Mouse (Mus musculus) cerebellum, adult 11 months (tissue): Measurements from ENCODE around the gene Crtc3.

Experiments
- DNase-seq: peaks from one replicate; pipeline ENCODE4 v3.0.0; 2022

Gene Crtc3

DNA sequence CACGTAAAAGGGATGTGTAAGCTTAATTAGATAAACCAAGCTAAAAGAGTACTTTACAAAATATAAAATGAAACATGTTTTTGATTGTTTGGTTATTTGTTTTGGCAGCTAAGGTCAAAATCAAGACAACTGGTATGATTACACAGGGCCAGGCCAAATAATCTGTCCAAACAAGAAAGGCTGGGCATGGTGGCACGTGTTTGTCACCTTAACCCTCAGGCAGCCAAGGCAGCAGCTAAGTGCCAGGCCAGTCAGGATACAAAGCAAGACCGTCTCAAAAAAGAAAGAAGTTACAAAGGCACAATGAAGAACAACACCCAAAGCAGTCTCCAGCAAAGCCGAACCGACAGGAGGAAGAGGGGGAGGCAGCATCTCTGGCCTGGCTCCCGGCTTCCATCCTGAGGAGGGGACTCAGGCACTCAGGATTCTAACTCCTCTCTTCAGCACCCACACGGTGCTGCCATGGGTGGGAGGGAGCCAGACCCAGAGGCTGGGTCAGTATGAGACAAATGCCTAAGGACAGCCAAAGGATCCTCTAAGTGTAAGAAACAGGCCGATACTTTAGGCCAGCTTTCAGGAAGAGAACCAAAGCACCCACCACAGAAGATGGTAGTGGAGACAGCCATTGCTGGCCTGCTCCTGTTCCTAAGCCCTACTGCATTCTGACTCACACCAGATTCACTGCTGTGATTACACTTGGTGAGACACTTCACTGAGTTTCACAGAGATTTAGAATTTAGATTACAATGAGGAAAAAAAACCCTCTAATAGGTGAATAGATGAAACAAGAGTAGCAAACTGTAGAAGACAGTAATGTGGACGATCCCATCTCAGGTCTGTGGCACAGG lies 51.5 kb downstream of the Crtc3 start:
- no peak for DNase-seq

DNA sequence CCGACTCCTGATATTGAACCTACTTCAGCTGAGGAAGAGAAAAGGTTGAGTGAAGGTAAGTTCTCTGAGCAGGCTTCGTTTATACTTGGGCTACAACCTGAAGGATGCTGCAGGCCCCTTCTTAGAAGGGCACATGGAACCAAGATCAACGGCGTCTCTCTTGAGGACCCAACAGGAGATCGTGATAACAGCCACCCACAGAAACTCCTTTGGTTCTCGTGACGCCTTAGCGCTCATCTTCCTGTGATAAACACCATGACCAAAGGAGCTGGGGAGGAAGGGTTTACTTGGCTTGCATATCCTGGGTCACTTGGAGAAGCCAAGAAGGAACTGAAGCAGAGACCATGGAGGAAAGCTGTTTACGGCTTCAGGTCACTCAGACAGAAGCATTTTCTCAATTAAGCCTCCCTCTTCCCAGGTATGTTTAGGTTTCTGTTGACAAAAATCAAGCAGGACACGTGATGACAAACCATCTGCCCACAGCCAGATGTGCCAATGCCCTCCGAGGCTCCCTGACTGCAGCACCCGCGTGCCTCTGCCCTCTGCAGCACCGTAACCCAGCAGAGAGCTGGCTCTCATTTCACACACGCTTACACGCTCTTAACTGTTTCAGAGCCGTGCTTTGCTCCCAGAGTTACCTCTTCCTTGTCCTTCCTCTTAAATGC lies 52.3 kb downstream of the Crtc3 start:
- no peak for DNase-seq

DNA sequence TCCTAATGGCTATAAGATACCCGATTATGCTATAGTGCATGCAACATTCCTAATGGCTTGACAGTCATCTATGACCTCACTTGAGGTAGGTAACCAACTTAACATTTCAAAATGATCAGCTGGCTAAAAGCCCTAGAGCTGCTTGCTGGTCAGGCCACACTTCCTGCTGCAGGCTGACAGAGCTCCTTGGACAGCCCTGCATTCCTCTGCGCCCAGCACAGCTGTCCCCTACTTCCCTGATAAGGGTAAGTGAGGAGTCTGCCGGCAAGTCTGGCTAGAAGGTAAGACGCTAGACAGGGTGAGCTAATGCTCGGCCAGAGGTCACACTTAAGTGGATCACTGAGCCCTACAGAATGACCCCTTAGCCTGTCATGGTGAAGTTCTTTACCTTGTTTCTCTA lies 52.8 kb downstream of the Crtc3 start:
- no peak for DNase-seq

DNA sequence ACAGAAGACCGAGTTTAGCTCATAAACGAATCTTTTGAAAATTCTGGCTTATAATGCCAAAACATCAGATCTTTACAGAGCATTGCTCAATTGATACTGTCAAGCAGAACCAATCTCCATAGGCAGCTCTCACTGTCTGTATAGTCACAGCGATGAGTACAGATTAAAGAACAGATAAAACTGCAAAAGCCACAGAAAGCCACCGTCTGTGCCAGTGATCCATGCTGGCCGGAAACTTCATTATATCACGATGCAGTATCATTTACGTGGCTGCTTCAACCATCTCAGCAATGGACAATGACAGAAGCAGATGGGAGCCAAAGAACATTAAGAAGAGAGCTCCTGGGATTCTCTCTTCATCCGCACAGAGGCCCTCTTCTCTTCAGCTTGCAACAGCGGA lies 53.9 kb downstream of the Crtc3 start:
- no peak for DNase-seq

DNA sequence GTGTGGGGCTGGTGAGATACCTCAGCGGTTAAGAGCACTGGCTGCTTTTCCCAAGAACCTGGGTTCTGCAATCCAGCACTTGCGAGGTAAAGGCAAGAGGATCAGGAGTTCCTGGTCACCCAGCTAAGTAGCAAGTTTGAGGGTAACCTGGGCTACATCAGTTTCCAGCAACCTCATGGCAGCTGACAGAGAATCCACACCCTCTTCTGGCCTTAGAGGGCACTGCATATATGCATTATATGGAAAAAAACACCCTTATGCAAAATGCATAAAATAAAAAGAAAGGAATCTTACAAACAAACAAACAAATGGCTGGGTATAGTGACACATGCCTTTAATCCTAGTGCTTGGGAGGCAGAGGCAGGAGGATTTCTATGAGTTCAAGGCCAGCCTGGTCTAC lies 55.0 kb downstream of the Crtc3 start:
- DNase-seq = no peak

DNA sequence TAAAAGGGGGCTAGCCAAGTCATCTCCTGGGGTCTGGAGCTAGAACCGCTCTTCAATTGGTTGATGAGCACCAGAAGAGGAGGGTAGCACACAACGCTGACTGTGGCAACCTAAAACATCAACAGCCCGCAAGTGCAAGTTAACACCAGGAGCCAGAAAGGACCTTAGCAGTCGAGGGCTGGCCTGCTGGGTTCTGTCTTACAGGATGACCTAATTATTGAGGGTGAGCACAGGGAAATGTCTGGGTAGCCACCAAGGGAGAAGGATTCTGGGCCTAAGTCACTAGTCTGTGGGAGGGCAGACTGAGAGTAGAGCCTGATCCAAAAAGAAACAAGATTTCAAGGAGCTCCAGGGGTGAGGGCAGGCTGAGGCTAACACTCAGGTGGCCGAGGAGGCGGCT lies 56.7 kb downstream of the Crtc3 start:
- no peak for DNase-seq

DNA sequence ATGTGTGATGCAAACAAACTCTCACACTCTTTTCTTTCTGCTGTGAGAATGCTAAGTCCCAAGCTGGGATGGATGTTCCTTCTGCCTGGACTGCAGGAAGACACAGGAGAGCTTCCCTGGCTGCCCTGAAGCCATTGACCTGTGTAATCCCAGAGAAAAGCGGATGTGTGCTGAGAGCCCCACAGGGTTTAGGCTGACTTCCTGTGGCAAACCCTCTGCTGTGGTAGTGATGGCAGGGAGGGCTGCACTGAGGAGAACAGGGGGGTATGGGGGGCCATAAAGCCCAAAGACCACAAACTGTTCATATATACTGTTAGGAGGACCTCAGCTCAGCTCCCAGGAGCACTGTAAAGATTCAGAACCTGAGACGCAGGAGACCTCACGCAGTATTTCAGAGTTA lies 57.3 kb downstream of the Crtc3 start:
- no peak for DNase-seq

DNA sequence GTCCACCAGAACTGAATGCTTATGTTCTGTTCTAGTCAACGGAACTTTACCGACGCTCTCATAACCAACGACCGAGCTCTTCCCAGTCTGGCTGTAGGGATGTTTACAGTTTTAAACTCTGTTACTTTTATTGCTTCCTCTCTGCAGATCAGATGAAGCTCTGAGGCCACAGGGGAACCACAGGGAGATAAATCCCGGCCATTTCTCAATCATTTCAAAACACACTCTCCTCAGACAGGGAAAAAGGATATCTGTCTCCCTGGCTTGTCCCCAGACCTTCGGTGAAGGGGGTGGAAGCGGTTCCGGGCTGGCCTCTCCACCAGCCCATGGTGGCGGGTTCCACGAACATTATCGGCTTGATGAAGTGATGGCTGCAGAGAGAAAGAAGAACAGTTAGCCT lies 59.3 kb downstream of the Crtc3 start:
- no peak for DNase-seq

DNA sequence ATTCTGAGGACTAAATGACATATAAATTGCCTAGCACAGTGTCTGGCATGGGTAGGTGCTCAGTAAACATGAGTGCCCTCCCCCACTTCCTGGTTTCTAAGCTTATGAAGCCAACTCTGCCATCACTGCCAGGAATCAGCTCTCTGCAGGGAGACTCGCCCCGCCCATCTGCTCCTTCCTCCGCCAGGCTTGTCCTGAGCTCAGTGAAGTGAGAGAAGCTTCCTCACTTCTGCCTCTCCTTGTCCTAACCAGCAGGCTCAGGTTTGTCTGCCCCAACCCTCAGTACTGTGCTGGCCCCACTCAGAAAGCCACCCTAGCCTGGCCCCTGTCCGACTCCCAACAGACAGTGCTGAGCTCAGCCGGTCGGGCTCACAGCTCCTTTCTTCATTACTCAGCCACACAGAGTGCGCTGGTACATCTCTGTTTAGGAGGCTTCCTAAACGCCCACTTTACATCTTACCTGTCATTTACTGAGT lies 59.9 kb downstream of the Crtc3 start:
- peak; percentile 88 for DNase-seq

DNA sequence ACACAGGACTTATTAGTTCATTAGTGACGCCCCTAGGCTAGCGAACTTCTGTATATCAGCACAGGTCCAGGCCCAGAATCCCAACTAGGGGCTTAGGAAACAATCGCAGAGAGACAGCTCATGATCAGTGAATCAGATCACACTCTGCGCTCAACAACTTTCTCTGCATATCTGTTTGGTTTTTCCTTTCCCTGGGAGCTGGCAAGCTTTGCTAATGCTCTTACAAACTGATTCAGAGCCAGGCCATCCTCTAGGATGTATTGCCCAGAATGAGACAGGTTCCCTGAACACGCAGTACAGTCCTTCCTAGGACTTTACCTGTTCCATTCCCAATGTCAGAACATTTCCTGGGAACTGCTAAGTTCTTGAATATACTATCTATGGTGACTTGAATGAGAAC lies 61.7 kb downstream of the Crtc3 start:
- no peak for DNase-seq

DNA sequence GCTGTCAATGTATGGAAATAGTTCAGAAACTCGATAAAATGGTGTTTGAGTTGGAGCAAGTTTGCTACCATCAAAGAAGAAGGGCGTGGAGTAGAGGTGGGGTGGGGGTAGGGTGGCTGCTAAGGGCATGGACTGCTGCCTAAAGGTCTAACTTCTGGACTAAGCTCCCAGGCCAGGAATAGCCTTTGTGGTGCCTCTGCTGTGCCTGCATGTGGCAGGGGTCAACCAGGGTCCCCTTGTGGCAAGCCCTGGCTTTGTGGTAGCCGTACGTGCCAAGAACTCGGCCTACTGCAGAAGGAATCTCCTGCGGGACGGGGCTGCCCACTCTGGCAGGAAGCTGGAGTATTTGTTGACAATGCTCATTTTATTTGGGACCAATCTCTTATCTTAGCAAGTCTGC lies 62.8 kb downstream of the Crtc3 start:
- no peak for DNase-seq

DNA sequence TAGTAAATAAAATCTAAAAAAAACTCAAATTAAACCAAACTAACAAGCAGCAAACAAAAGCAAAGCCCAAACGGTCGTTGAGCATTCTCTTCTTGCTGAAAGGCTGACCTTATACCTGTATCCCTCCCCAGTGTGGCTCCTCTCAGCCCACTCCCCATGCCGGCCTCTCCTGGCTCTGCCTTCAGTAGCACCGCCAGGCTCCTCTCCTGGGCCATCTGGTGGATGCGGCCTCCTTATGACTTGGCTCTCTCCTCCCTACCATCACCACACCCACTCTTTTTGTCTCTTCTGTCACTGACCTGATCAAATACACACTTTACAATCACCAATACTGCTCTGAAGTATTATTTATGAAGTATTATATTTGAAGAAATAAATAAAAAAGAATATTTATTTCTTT lies 65.4 kb downstream of the Crtc3 start:
- peak; percentile 68 for DNase-seq

DNA sequence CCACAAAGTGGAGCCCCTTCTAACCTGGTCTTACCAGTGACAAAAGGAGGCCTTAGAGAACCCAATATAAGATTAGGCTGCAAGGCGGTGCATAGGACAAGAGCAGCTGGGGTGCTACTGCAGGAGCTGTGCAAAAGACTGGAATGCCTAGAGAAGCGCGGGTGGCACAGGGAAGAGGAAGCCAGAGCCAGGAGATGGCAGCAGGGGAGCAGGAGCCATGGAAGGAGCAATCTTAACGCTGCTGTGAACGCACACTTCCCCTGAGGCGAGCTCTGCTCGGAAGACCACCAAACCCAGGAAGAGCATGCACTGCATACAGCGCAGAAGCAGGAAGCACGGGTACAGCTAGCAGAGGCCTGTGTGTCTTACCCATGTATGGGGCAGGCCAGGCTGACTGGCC lies 72.6 kb downstream of the Crtc3 start:
- DNase-seq = no peak

DNA sequence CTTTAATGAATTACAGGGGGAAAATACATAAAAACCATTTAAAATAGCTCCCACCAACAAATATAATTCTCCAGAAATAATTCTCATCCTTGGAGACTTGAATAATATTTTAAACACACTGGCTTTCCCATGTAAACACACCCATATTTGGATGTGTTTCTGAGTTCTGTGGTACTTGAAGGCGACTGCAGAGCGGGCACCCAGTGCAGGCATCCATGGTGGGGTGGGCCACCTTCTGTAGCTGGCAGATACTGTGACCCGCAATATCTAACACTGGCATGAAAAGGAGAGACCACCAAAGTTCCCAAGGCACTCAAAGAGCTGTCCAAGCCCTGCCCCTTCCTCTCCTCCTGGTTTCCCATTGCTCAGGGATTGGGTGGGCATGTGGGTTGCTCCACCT lies 74.6 kb downstream of the Crtc3 start:
- DNase-seq = no peak

DNA sequence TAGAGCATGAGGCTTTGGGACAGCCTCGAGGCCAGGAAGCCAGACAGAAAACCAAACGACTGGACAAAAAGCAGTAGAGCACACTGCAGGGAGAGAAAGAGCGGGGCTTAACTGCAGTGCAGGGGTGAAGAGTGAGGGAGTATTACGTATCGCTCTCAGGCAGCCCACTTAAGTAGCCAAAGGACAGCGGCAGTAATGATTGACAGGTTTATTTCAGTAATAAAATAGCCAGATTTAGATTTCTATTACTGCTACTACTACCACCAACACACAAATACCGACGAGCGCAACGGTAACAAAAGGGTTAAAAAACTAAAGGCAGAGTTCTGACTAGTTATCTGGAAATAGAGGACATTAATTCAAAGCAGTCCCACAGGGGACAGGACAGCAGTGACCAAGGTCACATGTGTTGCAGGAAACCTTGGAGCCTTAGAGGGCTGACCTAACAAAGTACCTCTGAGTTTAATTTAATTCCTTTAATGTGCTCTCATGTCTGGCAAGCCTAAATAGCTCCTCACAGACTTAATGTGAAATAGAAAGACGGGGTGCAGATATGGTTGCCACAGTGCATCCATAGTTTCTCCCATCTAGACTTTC lies 76.4 kb downstream of the Crtc3 start:
- DNase-seq = no peak

DNA sequence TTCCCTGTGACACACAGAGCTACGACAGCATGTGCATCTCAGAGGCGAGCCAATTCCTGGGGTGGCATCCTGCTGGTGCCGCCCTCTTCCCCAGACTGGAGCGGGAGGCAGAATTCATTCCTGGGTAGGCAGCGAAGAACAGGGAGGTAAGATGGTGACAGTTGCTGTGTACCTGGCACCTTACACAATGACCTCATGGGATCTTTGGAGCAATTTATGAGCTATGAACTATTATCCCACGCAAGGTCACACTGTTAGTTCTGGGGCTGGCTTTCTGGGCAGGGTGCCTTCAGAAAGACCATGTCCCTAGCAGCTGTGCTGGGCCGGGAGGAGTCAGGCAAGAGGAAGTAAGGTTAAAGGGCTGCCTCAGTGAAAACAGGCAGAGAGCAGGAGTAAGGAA lies 77.0 kb downstream of the Crtc3 start:
- no peak for DNase-seq

DNA sequence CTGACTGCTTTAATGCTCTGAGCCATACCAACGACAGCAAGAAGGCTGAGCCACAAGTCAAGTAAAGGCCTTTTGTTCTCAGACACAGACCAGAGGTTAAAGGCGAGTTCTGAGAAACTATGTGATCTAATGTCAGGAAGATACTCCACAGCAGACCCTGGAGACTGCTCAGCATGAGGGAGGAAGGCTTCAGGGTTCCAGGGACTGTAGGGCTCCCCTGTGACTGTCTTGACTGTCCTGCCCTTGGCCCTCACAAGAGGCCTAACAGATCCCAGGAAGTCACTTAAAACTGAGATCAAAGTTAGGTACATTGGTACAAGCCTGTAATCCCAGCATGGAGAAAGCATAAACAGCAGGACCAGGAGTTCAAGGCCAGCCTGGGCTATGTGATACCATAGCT lies 81.2 kb downstream of the Crtc3 start:
- DNase-seq = no peak

DNA sequence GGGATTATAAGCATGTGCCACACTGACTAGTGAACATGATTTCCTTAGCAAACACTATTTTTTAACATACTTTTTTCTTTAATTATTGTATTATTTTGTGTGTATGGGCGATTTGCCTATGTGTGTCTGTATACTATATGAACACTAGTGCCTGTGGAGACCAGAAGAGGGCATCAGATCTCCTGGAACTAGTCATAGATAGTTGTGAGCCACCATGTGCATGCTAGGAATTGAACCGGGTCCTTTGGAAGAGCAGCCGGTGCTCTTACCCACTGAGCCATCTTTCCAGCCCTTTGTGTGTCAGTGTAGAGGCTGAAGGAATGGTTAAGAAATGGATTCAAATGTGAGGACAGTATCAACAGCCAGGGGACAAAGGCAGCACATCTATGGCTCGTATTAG lies 82.2 kb downstream of the Crtc3 start:
- no peak for DNase-seq

DNA sequence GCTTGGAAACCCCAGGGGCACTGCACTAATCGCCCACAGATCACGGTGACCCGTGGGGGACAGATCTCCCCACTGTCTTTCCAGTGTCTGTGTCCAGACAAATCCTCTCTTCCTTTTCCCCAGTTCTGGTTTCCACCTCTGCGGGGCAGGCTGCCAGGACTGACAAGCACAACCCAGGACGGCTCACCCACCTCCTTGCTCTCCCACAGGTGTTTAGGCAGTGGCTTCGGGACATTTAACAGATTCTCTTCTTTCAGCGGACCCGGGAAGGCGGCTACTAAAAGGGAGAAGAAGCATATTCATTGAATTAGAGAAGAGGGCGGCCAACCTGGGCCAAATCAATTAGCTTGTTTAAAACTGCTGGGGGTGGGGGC lies 83.1 kb downstream of the Crtc3 start:
- DNase-seq = no peak

DNA sequence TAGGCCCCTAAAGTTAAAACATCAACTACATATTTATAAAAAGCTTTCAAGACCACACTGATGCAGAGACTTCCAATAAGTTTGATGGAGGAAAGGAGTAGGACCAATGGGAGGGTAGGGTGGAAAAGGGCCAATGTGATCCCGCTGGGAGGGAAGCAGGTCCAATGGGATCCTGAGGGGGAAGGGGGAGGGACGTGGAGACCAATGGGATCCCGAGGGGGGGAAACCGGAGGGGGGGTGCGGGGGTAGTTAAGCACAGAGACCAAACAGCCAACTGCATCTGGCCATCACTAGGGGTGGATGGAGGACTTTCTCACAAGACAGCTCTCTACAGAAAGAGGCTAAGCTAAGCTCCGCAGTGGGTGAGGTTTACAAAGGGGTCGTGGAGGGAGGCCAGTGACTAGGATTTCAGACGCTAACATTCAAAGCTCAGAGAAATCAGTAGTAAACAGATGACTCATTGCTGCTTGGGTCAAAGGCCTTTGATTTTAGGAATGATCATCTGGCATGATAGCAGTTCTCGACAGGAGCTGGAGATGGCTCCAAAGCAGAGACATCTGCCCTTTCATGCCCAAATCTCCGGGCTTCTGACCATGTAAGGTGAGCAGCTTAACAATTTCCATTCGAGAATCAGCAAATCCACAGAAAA lies 83.6 kb downstream of the Crtc3 start:
- DNase-seq = no peak

DNA sequence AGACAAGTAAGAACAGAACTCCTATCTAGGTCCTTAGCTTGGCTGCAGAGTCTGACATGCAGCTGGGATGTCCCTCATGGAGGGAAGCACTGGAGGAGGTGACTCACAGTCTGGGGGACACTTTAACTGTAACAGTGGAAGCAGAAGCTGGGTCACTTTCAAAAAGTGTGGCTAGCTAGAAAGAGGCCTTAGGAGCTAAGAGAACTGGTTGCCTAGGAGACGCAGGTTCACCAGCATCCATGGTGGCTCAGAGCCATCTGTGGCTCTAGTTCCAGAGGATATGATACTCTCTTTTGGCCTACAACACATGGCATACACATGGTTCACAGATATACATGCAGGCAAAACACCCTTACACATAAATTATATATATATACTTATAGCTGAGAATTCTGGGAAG lies 86.1 kb downstream of the Crtc3 start:
- DNase-seq = no peak

DNA sequence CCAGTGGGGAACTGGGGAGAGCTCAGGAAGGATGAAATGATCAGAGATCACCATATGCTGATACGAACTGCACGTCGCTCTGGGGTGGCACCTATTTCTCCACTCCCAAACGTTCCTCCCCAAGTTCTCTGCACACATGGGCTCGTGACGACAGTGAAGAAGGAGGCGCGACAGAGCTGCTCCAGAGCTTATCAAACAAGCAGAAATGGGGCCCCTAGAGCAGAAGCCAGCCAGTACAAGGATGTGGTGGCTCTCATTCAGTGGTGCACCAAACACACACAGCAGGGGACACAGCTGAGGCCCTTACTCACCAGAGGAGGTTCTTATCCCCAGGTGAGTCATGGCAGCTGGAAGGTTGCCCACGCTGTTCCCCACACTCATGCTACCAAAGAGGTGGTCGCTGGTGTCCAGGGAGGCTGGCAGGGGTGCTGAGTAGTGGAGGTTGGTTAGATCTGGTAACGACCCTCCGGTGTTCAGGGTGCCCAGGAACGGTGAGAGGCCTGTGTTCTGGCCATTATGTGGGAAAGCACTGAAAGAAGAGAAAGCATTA lies 90.2 kb downstream of the Crtc3 start:
- no peak for DNase-seq

DNA sequence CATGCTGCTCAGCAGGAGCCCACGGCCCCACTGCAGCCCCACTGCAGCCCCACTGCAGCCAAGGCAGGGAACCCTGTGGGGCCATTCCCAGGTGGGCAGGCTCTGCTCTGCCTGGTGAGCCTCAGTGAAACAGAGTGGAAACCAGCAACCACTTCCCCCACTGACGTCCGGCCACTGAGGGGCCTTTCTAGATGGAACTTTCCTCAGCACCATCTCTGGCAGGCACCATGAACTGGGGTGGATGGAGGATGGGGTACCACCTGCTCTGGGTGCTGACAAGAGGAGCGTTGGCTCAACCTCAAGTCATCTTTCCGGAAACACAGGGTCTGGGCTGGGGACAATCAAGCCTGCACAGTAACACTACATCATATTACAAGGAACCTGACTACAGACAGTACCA lies 90.8 kb downstream of the Crtc3 start:
- no peak for DNase-seq
